Mouse (Mus musculus) thymus, adult 2 months (tissue): ENCODE results near the gene Arl5c. TPM values are rescaled to one million over a fixed set of nuclear protein-coding genes. Genes with fewer than 3 reads are reported as not detected.
A peak's percentile ranks its signal among the peaks of the same experiment; 100 is the strongest.

Experiments used
- DNase-seq: peaks from one replicate; pipeline ENCODE4 v3.0.0; 2021
- H3K27ac ChIP-seq: fragments of 200-500 bp; 2 replicates; pipeline ENCODE4 v1.5.1; 2012; ENCODE audit warnings: low read length, control low read depth; ENCODE audit not compliant: control insufficient read depth, insufficient read depth
- H3K27me3 ChIP-seq: fragments of 200-500 bp; 2 replicates; pipeline ENCODE4 v1.6.1; 2012; ENCODE audit warnings: mild to moderate bottlenecking, low read length, moderate library complexity, mixed read lengths; ENCODE audit not compliant: control insufficient read depth, insufficient read depth
- H3K36me3 ChIP-seq: fragments of 200-500 bp; 2 replicates; pipeline ENCODE4 v1.6.1; 2012; ENCODE audit warnings: mild to moderate bottlenecking, low read length, moderate library complexity; ENCODE audit not compliant: control insufficient read depth, insufficient read depth
- H3K4me1 ChIP-seq: fragments of 200-500 bp; replicated peaks from 2 replicates; pipeline ENCODE4 v1.6.1; 2012; ENCODE audit warnings: low read length; ENCODE audit not compliant: control insufficient read depth, insufficient read depth
- H3K4me3 ChIP-seq: fragments of 200-500 bp; 2 replicates; pipeline ENCODE4 v1.5.1; 2012; ENCODE audit warnings: mild to moderate bottlenecking, low read length, control low read depth, moderate library complexity; ENCODE audit not compliant: control insufficient read depth, insufficient read depth
- CTCF ChIP-seq: fragments of 200-500 bp; IDR thresholded peaks from 2 replicates; pipeline ENCODE4 v1.5.1; 2012; ENCODE audit warnings: mild to moderate bottlenecking, control low read depth, low read length, moderate library complexity, borderline replicate concordance; ENCODE audit not compliant: control insufficient read depth, poor library complexity, insufficient read depth; ENCODE audit errors: extremely low read depth
- POLR2A ChIP-seq: fragments of 200-500 bp; IDR thresholded peaks from 2 replicates; pipeline ENCODE4 v1.6.1; 2012; ENCODE audit warnings: mild to moderate bottlenecking, low read length, control low read depth, moderate library complexity; ENCODE audit not compliant: control insufficient read depth, poor library complexity, insufficient read depth; ENCODE audit errors: extremely low read depth
- WGBS: fragments of 180-500 bp; shearing (Covaris S2); methylation state at CpG from one replicate; pipeline ENCODE4 v1.1.7; 2018; 5-methylcytosine and 5-hydroxymethylcytosine counted together
- polyA plus RNA-seq: library from polyadenylated mRNA; depleted of rRNA; stranded (reverse); fragments of >200 nt; gene quantifications from 2 replicates; pipeline ENCODE4 v1.2.3, GENCODE M21; 2012

The Arl5c gene
- polyA plus RNA-seq, 1 experiment = 217 TPM

DNA sequence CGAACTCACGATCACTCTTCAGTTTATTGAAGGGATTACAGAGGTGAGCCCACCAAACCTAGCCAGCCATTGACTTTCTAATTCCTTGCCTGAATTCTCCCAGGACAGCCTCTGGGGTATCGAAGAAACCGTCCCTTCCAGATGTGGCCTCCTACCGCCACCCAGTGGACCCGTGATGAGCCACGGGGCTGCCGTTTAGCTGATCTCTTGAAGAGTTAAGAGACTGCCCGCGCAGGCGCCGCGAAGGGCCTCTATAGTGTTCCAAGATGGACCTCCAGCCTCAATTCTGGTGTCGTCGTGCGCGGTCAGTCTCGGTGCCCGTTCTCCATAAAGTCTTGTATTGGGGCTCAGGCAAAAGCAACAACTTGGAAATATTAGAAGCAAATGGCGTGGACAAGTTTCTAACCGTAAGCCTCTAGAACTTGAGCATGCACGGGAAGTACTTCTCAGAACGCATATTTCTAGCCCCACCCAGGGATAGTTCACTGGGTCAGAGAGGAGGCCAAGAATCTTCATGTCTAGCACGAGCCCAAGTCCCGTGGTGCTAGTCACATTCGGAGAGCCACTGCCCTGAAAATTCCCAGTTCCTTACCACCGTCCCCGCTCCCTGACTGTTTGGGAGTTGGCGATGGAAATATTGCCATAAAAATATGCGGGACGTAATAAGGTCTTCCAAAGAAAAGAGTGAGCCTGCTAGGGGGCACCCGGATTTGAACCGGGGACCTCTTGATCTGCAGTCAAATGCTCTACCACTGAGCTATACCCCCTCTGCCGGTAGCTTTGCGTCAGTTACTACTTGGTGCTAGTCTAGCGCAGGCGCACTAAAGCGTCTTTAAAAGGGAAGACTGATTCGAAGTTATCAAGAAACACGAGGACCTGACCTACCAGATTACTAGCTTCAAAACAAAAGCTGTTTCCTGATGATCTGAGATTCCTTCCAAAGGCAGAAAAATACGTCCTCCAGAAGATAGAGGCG lies 8.1 kb downstream of the Arl5c start:
- 1% methylated on average over 42 of the region's 42 CpGs for WGBS

DNA sequence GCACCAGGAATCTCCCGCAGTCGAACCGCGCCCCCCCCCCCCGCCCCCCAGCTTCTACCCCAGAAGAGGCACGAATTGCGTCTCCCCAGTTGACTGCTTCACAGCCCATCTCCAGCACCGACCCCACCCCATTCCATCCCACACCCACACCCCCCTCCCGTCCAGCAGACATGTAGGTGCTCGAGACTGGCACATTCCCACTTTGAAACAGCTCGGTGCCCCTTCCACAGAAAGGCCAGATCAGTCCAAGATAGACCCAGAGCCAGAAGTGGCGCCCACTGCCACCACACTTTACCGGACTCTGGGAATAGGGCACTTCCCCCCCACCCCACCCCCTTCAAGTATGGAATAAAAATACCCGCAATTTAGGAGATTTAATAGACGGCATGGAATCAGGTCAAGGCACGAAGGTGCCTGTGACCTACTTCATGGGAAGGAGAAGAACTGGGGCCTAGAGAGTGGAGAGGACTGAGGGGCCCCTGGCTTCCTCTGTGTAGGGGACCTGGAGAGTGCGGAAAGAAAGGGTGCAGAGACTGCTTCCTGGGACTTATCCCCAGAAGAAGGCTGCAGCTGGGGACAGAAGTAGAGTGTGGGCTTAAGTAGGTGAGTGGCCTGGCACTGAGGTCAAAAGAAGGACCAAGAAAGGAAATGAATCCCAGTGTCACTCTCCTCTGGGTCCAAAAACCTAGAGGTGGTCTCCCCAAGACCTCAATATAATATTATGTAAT lies 9.1 kb downstream of the Arl5c start:
- H3K4me1 ChIP-seq = peaks cover 52% of the 10 kb centered on the region
- 35% methylated on average over 17 of the region's 17 CpGs for WGBS
- no peak for DNase-seq

More for the DNA sequence above, 8.1 kb downstream of the Arl5c start:
- Histone ChIP-seq H3K4me3 (peak overlapping the region; percentile 100), H3K27ac (peak overlapping the region; percentile 95), H3K36me3 (peaks cover 7% of the 10 kb centered on the region; the same call in 1 of the 2 replicates), H3K27me3 (no peaks in the 10 kb centered on the region), H3K4me1 (peaks cover 53% of the 10 kb centered on the region)
- TF ChIP-seq POLR2A (no peak), CTCF (peak; percentile 83)
- peak; percentile 93 for DNase-seq

DNA sequence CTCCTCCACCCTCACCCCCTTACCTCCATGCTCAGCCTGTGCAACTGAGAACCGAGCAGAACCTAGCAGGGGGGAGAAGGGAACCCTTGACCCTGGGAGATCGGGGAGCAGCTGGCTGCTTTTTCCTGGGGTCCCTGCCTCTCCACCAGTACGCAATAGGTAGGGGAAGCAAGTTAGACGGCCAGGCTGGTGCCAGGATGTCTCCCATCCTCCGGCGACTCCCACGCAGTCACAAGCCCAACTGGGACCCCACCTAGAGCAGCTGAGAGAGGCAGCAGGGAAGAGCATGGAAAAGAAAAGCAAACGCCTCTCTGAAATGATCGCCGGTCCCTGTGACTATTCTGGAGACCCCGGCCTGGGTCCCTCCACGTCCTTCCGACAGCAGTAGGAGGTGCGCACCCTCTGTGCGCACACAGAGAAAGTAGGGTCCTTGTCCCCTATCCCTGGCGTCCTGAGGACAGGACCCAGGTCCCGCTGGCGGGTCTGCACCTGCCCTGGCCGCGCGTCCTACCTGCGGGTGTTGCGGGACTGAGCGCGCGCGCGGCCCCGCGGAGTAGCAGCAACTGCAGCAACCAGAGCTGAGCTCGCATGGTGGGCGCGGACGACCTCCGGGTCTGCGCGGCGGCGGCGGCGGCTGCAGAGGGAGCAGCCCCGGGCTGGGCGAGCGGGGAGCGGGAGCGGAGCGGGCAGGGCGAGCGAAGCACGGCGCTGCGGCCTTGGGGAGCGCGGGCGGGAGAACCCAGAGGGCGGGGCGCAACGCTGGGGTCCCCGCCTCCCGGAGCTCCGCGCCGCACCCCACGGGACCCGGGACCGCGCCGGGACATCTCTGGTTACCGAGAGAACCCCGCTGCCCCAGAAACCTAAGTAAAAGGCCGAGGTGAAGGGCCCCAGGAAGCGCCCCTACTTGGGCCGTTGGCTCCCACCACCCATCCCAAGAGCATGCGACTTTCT lies 10.0 kb downstream of the Arl5c start, which contains the start of gene Plxdc1:
TSS of gene Plxdc1 (minus strand) at position 718 of the 951 bp plus-strand sequence.
- DNase-seq = peak; percentile 74
- Histone ChIP-seq H3K27me3 (no peaks in the 10 kb centered on the region), H3K4me3 (peak within 1 kb of the TSS; percentile 87), H3K27ac (peak within 1 kb of the TSS; percentile 79), H3K36me3 (no peaks in the 10 kb centered on the region), H3K4me1 (peaks cover 61% of the 10 kb centered on the region)
- 4% methylated on average over 72 of the region's 74 CpGs for WGBS
- TF ChIP-seq CTCF (no peak; the same call in 1 of the 2 replicates), POLR2A (no peak)

More for the DNA sequence above, 9.1 kb downstream of the Arl5c start:
- H3K27ac ChIP-seq = peak overlapping the region; percentile 79
- TF ChIP-seq CTCF (no peak), POLR2A (no peak)
- H3K4me3 ChIP-seq = peak overlapping the region; percentile 87
- H3K36me3 ChIP-seq = peaks cover under 1% of the 10 kb centered on the region; the same call in 1 of the 2 replicates
- no peaks in the 10 kb centered on the region for H3K27me3 ChIP-seq

DNA sequence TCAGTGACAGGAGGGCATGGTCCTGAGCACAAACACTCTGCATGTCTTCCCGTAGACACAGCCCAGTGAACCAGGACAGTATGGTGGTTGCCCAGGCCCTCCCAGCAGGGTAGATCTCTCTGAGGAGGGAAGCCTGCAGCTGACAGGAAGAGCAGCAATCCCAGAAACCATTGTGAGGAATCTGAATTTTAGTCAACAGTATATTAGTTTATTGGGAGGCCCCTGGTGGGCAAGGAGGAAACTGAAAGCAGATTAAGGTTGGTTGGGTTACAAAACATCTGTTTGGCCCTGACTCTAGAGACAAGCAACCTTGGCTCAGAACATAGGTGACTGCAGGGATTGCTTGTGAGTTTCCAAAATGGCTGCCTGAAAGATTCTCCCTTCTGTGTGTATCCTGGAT lies 12.0 kb downstream of the Arl5c start:
- TF ChIP-seq POLR2A (no peak), CTCF (no peak)

DNA sequence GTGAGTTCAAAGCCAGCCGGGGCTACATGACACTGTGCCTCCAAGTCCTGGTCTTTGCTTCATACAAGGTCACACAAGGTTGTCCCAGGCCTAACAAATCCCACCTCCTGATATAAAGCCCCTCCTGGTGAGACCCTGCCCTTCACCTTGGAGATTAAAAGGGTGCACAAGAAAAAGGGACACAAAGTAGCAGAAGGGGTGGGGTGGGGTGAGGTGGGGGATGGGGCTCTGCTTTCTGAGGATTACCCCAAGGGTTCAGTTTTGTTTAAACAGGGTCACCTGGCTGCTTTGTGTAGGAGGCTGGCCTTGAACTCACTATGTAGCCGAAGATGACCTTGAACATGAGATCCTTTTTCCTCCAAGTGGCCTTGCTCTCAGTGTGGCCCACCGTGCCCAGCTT lies 12.5 kb downstream of the Arl5c start:
- Histone ChIP-seq H3K4me3 (no peak overlapping the region), H3K27me3 (no peaks in the 10 kb centered on the region), H3K27ac (no peak overlapping the region; the same call in 1 of the 2 replicates), H3K4me1 (peaks cover 63% of the 10 kb centered on the region), H3K36me3 (no peaks in the 10 kb centered on the region)
- no peak for TF ChIP-seq POLR2A
- no peak for TF ChIP-seq CTCF
- no peak for DNase-seq
- WGBS = 91% methylated on average over 3 of the region's 3 CpGs

More for the DNA sequence above, 12.0 kb downstream of the Arl5c start:
- WGBS = 59% methylated on average over 1 of the region's 1 CpGs
- Histone ChIP-seq H3K27ac (peak overlapping the region; percentile 33), H3K4me1 (peaks cover 60% of the 10 kb centered on the region), H3K27me3 (no peaks in the 10 kb centered on the region), H3K4me3 (peak overlapping the region; percentile 12; the same call in 1 of the 2 replicates), H3K36me3 (no peaks in the 10 kb centered on the region)
- peak; percentile 41 for DNase-seq
